ENCODE assay signal across 9 mouse cellular contexts in the genomic region with DNA sequence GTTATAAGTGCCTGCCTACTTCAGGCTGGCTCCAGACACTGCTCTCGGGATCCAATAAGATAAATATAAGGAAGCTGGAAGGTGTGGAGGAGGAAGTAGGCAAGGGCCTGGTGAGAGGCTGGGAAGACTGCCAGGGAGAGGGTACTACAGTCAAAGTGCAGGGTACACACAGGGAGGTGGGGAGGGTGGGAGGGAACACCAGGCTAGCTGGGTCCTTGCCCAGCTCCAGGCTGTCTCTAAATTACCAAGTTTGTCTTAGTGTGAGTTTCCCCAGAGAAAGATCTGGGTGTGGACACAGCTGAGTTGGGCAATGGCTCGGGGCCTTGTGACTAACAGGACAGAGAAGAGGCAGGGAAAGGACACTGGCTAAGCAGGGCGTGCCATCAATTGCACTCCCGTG. TPM values are rescaled to one million over a fixed set of nuclear protein-coding genes. Genes with fewer than 3 reads are reported as not detected.
A peak's percentile ranks its signal among the peaks of the same experiment; 100 is the strongest.
DNase-seq lines count a peak whose midpoint lies in the region; ATAC-seq lines count a peak whose summit lies in the region.
"Had no signal": no experiment of that assay in that cellular context is flagged by ENCODE, and none has a peak within 500 bp of the region (broad histone marks: within the 10 kb centered on the region; RNA-seq: fewer than 3 reads in every experiment).

No protein-coding gene starts in this region.

- no peaks in the 10 kb centered on the region for H3K27me3 ChIP-seq in intestine, embryonic 15.5 days (replicated peaks)
- H3K27me3 ChIP-seq in midbrain, embryonic 14.5 days (ENCODE audit: control insufficient read depth, insufficient read depth, low read length) = no peaks in the 10 kb centered on the region
- H3K27me3 ChIP-seq: limb, embryonic 15.5 days had no signal

- 35% methylated on average over 4 of the region's 4 CpGs for WGBS in intestine, embryonic 15.5 days
- WGBS in midbrain, embryonic 14.5 days = 72% methylated on average over 4 of the region's 4 CpGs

- H3K27ac ChIP-seq in intestine, embryonic 15.5 days = peak overlapping the region; percentile 73
- no peak overlapping the region for H3K27ac ChIP-seq in midbrain, embryonic 14.5 days (replicated peaks; ENCODE audit: low read depth, low read length)
- H3K27ac ChIP-seq: limb, embryonic 15.5 days had no signal

- H3K4me3 ChIP-seq in intestine, embryonic 15.5 days (replicated peaks) = no peak overlapping the region
- H3K4me3 ChIP-seq in midbrain, embryonic 14.5 days (replicated peaks; ENCODE audit: low read depth, low read length) = no peak overlapping the region
- H3K4me3 ChIP-seq: limb, embryonic 15.5 days had no signal

- no peaks in the 10 kb centered on the region for H3K9me3 ChIP-seq in intestine, embryonic 15.5 days
- no peaks in the 10 kb centered on the region for H3K9me3 ChIP-seq in midbrain, embryonic 14.5 days (ENCODE audit: control insufficient read depth, low read length)
- H3K9me3 ChIP-seq: limb, embryonic 15.5 days had no signal

- ATAC-seq in intestine, embryonic 15.5 days = peak; percentile 92
- ATAC-seq in erythroid progenitor cell, adult 5-6 weeks (replicated peaks; ENCODE audit: low FRiP score, poor library complexity, severe bottlenecking) = no peak
- no peak for ATAC-seq in midbrain, embryonic 14.5 days (ENCODE audit: low FRiP score, low TSS enrichment)

- peak; percentile 17 to 28 for DNase-seq in adrenal gland, adult 18-20 months (ENCODE audit: low spot score in 2 of 2)
- DNase-seq in adrenal gland, postnatal 4 days (ENCODE audit: low spot score in 2 of 2) = no peak
- peak; percentile 36 to 75 for DNase-seq in adrenal gland, postnatal 36 days
- DNase-seq in lung, postnatal 25 days (ENCODE audit: low spot score) = peak; percentile 87
- no peak for DNase-seq in layer of hippocampus, postnatal 10 days (ENCODE audit: low spot score in 2 of 2)
- no peak for DNase-seq in midbrain, embryonic 14.5 days

- no peaks in the 10 kb centered on the region for H3K36me3 ChIP-seq in intestine, embryonic 15.5 days
- H3K36me3 ChIP-seq in midbrain, embryonic 14.5 days (ENCODE audit: control insufficient read depth, insufficient read depth, low read length) = no peaks in the 10 kb centered on the region
- H3K36me3 ChIP-seq: limb, embryonic 15.5 days had no signal

- no peak overlapping the region for H3K9ac ChIP-seq in intestine, embryonic 15.5 days
- H3K9ac ChIP-seq in midbrain, embryonic 14.5 days (replicated peaks; ENCODE audit: low read length) = no peak overlapping the region
- H3K9ac ChIP-seq: limb, embryonic 15.5 days had no signal

- peaks cover 4% of the 10 kb centered on the region; the same call in 1 of the 2 replicates for H3K4me1 ChIP-seq in intestine, embryonic 15.5 days (replicated peaks)
- H3K4me1 ChIP-seq in midbrain, embryonic 14.5 days (ENCODE audit: control insufficient read depth, insufficient read depth, low read length) = no peaks in the 10 kb centered on the region
- H3K4me1 ChIP-seq: limb, embryonic 15.5 days had no signal

- no peak overlapping the region for H3K4me2 ChIP-seq in intestine, embryonic 15.5 days (replicated peaks)
- no peak overlapping the region for H3K4me2 ChIP-seq in midbrain, embryonic 14.5 days (ENCODE audit: low read length)
- H3K4me2 ChIP-seq: limb, embryonic 15.5 days had no signal

RNA-seq across cellular contexts. Expression of a gene that starts 16.2 kb away (rescaled TPM):
- under 1 TPM; 0.36 to 0.51 TPM for total RNA-seq in adrenal gland, adult 18-20 months (2021)
- 1 to 10 TPM; 1.9 to 2.1 TPM for total RNA-seq in adrenal gland, postnatal 4 days (2021)
- under 1 TPM; 0.50 to 0.86 TPM for total RNA-seq in adrenal gland, postnatal 36 days (2021)
- polyA plus RNA-seq in intestine, embryonic 15.5 days (2015; fragmentation: Nextera tagmentation; extraction: Ambion mirVana) = 4.2 and 4.3 TPM in 2 replicates
- not detected in 2 replicates for total RNA-seq in erythroid progenitor cell, adult 5-6 weeks (2015; ENCODE audit: low replicate concordance)
- total RNA-seq in erythroid progenitor cell, adult 5-6 weeks (2017; ENCODE audit: low replicate concordance) = not detected in 2 replicates
- total RNA-seq in layer of hippocampus, postnatal 10 days (2021) = 1 to 10 TPM; 5.0 TPM
- polyA plus RNA-seq in midbrain, embryonic 14.5 days (2014; fragmentation: Nextera tagmentation; extraction: Ambion mirVana) = 1.3 and 1.8 TPM in 2 replicates

Comparison
In these comparisons a context has a peak if more than half of its experiments do, and no peak if none do; other contexts are left out.
1. DNase-seq: peak in adrenal gland, adult 18-20 months (2 of 2), adrenal gland, postnatal 36 days (2 of 2) and lung, postnatal 25 days (single experiment); none in adrenal gland, postnatal 4 days (0 of 2), layer of hippocampus, postnatal 10 days (0 of 2) and midbrain, embryonic 14.5 days (single experiment).